Comparison of ENCODE assay signal across 9 mouse cellular contexts in the genomic region with DNA sequence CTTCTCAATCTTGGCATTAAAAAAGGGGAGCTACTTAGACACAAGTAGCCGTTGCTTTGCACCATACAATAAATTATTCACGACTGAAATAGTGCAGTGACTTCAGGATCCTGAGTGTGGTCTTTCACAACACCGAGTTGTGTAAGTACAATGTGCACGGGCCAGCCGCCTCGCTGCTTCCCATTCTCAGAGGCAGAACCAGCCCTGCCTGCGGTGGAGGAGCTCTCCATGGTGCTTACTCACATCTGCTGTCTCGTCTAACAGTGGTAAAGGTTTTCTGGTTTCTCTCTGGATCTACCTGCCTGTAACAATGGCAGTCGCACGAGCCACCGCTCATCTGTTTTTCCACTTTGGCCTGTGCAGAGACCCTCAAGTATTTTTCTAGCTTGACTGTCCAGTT. TPM values are rescaled to one million over a fixed set of nuclear protein-coding genes. Genes with fewer than 3 reads are reported as not detected.
A peak's percentile ranks its signal among the peaks of the same experiment; 100 is the strongest.
DNase-seq lines count a peak whose midpoint lies in the region; ATAC-seq lines count a peak whose summit lies in the region.
"Had no signal": no experiment of that assay in that cellular context is flagged by ENCODE, and none has a peak within 500 bp of the region (broad histone marks: within the 10 kb centered on the region; RNA-seq: fewer than 3 reads in every experiment).

No protein-coding gene starts in this region.

- no peak overlapping the region for H3K9ac ChIP-seq in kidney, embryonic 14.5 days (ENCODE audit: low read depth, low read length)
- H3K9ac ChIP-seq: liver, embryonic 15.5 days had no signal

- peak; percentile 64 for DNase-seq in kidney, adult 18-20 months
- peak; percentile 81 for DNase-seq in R1 (ENCODE audit: low read depth, low spot score)
- peak; percentile 51 for DNase-seq in fat pad, adult 2 months (ENCODE audit: extremely low read depth, low read depth, low spot score)
- peak; percentile 78 for DNase-seq in limb, embryonic 10.5 days (ENCODE audit: low spot score)
- peak; percentile 71 for DNase-seq in naive thymus-derived CD4-positive, alpha-beta T cell, adult 2 months (ENCODE audit: low read depth)
- peak; percentile 81 for DNase-seq in thymus, postnatal 4 days
- no peak for DNase-seq in cerebellum, adult 11-12 months

- no peak for ATAC-seq in kidney, embryonic 14.5 days (ENCODE audit: low FRiP score, low TSS enrichment)

- 21% methylated on average over 11 of the region's 11 CpGs for WGBS in kidney, embryonic 14.5 days
- WGBS in limb, embryonic 10.5 days, result 30% methylated on average over 11 of the region's 11 CpGs

- no peak overlapping the region for H3K4me3 ChIP-seq in kidney, embryonic 14.5 days (ENCODE audit: low read length)
- H3K4me3 ChIP-seq in limb, embryonic 10.5 days, result no peak overlapping the region
- H3K4me3 ChIP-seq: liver, embryonic 15.5 days had no signal

- H3K36me3 ChIP-seq in kidney, embryonic 14.5 days (ENCODE audit: control insufficient read depth, insufficient read depth, low read length), result no peaks in the 10 kb centered on the region
- H3K36me3 ChIP-seq in limb, embryonic 10.5 days, result no peaks in the 10 kb centered on the region
- H3K36me3 ChIP-seq: liver, embryonic 15.5 days had no signal

- H3K27ac ChIP-seq in kidney, embryonic 14.5 days (ENCODE audit: low read depth, low read length), result no peak overlapping the region
- no peak overlapping the region for H3K27ac ChIP-seq in limb, embryonic 10.5 days
- H3K27ac ChIP-seq: liver, embryonic 15.5 days had no signal

- H3K9me3 ChIP-seq in kidney, embryonic 14.5 days (ENCODE audit: control insufficient read depth, low read length), result no peaks in the 10 kb centered on the region
- H3K9me3 ChIP-seq in limb, embryonic 10.5 days (replicated peaks), result no peaks in the 10 kb centered on the region
- H3K9me3 ChIP-seq: liver, embryonic 15.5 days had no signal

- no peak overlapping the region for H3K4me2 ChIP-seq in kidney, embryonic 14.5 days (replicated peaks; ENCODE audit: low read depth, low read length)
- H3K4me2 ChIP-seq: liver, embryonic 15.5 days had no signal

- H3K4me1 ChIP-seq in kidney, embryonic 14.5 days (ENCODE audit: control insufficient read depth, insufficient read depth, low read length), result peaks cover 5% of the 10 kb centered on the region; the same call in 1 of the 2 replicates
- H3K4me1 ChIP-seq in limb, embryonic 10.5 days, result peaks cover 16% of the 10 kb centered on the region

- H3K27me3 ChIP-seq in kidney, embryonic 14.5 days (ENCODE audit: control insufficient read depth, insufficient read depth, low read length), result no peaks in the 10 kb centered on the region
- no peaks in the 10 kb centered on the region for H3K27me3 ChIP-seq in limb, embryonic 10.5 days (ENCODE audit: low read depth, poor library complexity, severe bottlenecking)
- H3K27me3 ChIP-seq: liver, embryonic 15.5 days had no signal

RNA-seq across cellular contexts. Expression of gene Armc8, which starts 5.0 kb away (rescaled TPM):
- polyA plus RNA-seq in kidney, embryonic 14.5 days (2014; fragmentation: Nextera tagmentation; extraction: Ambion mirVana), result 20.1 and 28.0 TPM in 2 replicates
- 19.7 and 21.7 TPM in 2 replicates for polyA plus RNA-seq in limb, embryonic 10.5 days (2016; fragmentation: Nextera tagmentation; extraction: Ambion mirVana)

RNA-seq across cellular contexts. Expression of gene Dbr1, which starts 11.9 kb away (rescaled TPM):
- polyA plus RNA-seq in kidney, embryonic 14.5 days (2014; fragmentation: Nextera tagmentation; extraction: Ambion mirVana), result 24.7 and 28.6 TPM in 2 replicates
- 42.7 and 43.3 TPM in 2 replicates for polyA plus RNA-seq in limb, embryonic 10.5 days (2016; fragmentation: Nextera tagmentation; extraction: Ambion mirVana)

RNA-seq across cellular contexts. Expression of gene A4gnt, which starts 48.6 kb away (rescaled TPM):
- 0.07 TPM in 1 of 2 replicates, not detected in the other for polyA plus RNA-seq in kidney, embryonic 14.5 days (2014; fragmentation: Nextera tagmentation; extraction: Ambion mirVana)
- polyA plus RNA-seq in limb, embryonic 10.5 days (2016; fragmentation: Nextera tagmentation; extraction: Ambion mirVana), result not detected in 2 replicates
- polyA plus RNA-seq: liver, embryonic 15.5 days had no signal
